Mouse (Mus musculus): ENCODE results near the gene Foxp1. TPM values are rescaled to one million over a fixed set of nuclear protein-coding genes. Genes with fewer than 3 reads are reported as not detected.

The Foxp1 gene
- polyA plus RNA-seq, 1 experiment from 2014 or later = 45.3 TPM

DNA sequence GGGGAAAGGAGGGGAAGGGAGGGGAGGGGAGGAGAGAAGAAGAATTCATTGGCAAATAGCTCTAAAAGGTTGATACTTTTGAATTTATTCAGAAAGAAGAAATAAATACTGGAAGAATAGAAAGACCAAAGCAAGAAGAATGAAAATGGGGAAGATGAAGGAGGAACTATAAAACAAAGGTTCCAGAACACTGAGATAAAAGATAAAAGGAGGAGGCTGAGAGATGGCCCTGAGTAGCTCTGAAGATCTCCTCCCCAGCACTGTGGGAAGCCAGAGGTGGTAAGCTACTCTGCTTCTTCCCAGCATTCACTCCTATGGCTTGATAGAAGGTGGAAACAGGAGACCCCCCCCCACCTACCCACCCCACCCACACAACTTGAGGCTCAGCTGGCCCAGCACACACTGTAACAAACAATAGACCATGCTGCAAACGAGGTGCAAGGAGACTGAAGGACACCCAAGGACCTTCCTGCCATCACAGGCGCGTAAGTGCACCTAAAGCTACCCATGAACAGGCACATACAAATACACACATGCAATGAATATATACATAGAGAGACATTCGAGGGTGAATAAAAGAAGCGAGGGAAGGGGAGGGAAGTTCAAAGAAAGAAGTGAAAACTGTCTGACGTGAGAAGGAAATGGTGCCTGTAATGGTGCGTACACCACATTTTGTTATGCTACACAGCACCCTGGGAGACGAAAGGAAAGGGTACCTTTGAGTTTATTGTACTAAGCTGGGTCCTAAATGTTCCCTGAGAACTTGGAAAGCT is 200.2 kb downstream of the Foxp1 start:
- H3K27me3 ChIP-seq (replicated peaks; ENCODE audit: control insufficient read depth, insufficient read depth, low read length) = no peaks in the 10 kb centered on the region
- no peak for ATAC-seq
- 86% methylated on average over 8 of the region's 8 CpGs for WGBS
- H3K9me3 ChIP-seq (ENCODE audit: control insufficient read depth) = no peaks in the 10 kb centered on the region
- no peak overlapping the region for H3K9ac ChIP-seq (ENCODE audit: low read depth, low read length)
- H3K27ac ChIP-seq (ENCODE audit: low read depth, low read length) = no peak overlapping the region
- no peak overlapping the region for H3K4me3 ChIP-seq (ENCODE audit: low read depth, low read length)
- no peak for TF ChIP-seq CTCF (IDR thresholded peaks at IDR 0.05; ENCODE audit: low read depth)
- H3K36me3 ChIP-seq (ENCODE audit: control insufficient read depth, insufficient read depth) = no peaks in the 10 kb centered on the region
- H3K4me1 ChIP-seq (replicated peaks; ENCODE audit: control insufficient read depth, insufficient read depth, low read length) = 0 out of 2 replicates have a peak, but pooled peaks cover 2% of the 10 kb centered on the region
- no peak overlapping the region for H3K4me2 ChIP-seq (replicated peaks; ENCODE audit: low read depth)

DNA sequence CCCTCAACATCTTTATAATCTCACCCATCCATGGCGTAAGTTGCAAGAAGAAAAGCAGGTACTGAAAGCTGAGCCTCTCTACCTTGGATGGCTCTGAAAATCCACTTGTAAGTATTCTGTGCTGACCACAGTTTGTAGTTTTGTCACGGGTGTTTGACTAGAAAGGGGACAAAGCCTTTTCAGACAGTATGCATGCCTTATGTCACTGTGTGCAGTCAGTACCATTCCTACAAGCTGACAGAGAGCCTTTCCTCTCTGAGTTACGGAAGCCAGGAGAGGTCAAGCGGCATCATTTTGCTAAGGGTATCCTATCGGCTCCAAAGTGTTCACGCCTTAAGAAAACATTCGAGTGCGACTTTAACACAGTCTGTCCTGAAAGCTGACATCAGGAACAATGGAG is 202.1 kb downstream of the Foxp1 start:
- Histone ChIP-seq H3K4me2 (replicated peaks; ENCODE audit: low read depth) (no peak overlapping the region), H3K36me3 (ENCODE audit: control insufficient read depth, insufficient read depth) (no peaks in the 10 kb centered on the region), H3K9me3 (ENCODE audit: control insufficient read depth) (no peaks in the 10 kb centered on the region), H3K27ac (ENCODE audit: low read depth, low read length) (no peak overlapping the region), H3K4me1 (replicated peaks; ENCODE audit: control insufficient read depth, insufficient read depth, low read length) (0 out of 2 replicates have a peak, but pooled peaks cover 2% of the 10 kb centered on the region), H3K9ac (ENCODE audit: low read depth, low read length) (no peak overlapping the region), H3K4me3 (ENCODE audit: low read depth, low read length) (no peak overlapping the region), H3K27me3 (replicated peaks; ENCODE audit: control insufficient read depth, insufficient read depth, low read length) (no peaks in the 10 kb centered on the region)
- 55% methylated on average over 8 of the region's 8 CpGs for WGBS
- no peak for ATAC-seq
- no peak for TF ChIP-seq CTCF (IDR thresholded peaks at IDR 0.05; ENCODE audit: low read depth)

DNA sequence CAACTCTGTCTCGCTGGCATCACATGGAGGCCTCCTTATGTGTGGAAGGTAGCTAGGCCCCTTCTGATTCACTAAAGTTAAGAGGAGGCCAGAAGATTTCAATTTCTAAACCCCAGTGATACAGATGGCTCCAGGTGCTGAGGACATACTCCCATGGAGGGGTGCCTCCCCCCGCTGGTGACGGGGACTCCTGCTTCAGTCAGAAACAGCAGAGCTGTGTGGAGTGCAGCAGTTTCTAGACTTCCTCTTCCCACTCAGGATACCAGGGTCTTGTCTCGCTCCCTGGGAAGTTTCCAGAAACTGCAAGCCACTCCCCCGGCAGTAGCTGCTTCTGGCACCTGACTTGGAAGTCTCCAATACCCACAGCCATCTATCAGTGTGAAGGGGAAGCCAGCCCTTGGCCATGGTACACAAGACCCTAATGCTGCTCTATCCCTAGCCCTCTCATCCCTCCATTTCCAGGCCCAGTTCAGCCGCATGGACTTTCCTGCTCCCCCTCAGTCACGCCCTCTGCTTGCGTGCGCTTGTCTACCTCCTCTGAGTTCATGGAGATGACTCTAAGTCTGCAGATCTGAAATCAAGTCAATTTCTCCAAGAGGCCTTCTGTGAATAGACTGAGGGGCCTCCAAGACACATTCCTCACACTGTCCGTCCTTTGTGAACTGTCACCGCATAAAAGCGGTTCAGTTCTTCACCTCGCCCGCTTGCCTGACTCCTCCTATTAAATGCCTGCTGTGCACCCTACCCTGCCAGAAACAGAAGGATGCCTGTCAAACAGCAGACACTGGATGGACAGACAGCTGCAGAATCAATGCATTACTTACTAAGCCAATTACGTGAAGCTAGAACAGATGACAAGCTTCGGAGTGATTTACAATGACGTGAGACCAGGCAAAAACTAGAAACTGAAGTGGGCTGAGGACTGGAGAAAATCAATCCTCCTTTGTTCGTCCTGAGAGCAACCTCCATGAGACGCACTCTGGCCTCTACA is 202.8 kb downstream of the Foxp1 start:
- H3K36me3 ChIP-seq (ENCODE audit: control insufficient read depth, insufficient read depth) = no peaks in the 10 kb centered on the region
- no peak for ATAC-seq
- H3K4me1 ChIP-seq (replicated peaks; ENCODE audit: control insufficient read depth, insufficient read depth, low read length) = no peaks in the 10 kb centered on the region
- no peak overlapping the region for H3K27ac ChIP-seq (ENCODE audit: low read depth, low read length)
- no peak overlapping the region for H3K4me2 ChIP-seq (replicated peaks; ENCODE audit: low read depth)
- 0 out of 2 replicates have a peak, but pooled peaks have one; percentile 13 for TF ChIP-seq CTCF (IDR thresholded peaks at IDR 0.05; ENCODE audit: low read depth)
- no peak overlapping the region for H3K4me3 ChIP-seq (ENCODE audit: low read depth, low read length)
- 84% methylated on average over 19 of the region's 19 CpGs for WGBS
- H3K27me3 ChIP-seq (replicated peaks; ENCODE audit: control insufficient read depth, insufficient read depth, low read length) = no peaks in the 10 kb centered on the region
- no peaks in the 10 kb centered on the region for H3K9me3 ChIP-seq (ENCODE audit: control insufficient read depth)
- H3K9ac ChIP-seq (ENCODE audit: low read depth, low read length) = no peak overlapping the region

DNA sequence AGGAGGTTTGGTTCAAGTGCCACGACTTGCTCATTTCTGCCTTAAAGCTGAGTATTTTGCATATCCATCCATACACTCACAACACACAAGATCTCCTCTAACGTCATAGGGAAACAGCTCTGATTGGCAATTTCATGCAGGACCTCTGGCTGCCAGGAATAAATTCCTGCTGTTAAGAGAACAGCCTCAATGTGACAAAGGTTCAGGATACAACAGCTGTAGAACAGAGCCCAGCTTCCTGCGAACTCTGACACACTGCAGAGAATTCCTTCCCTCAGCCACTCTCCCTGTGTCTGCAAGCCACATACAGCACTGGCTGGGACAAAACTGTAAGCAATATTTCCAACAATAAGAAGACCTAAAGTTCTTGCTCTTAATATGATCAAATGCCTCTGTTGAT is 207.8 kb downstream of the Foxp1 start:
- Histone ChIP-seq H3K36me3 (ENCODE audit: control insufficient read depth, insufficient read depth) (no peaks in the 10 kb centered on the region), H3K4me1 (replicated peaks; ENCODE audit: control insufficient read depth, insufficient read depth, low read length) (no peaks in the 10 kb centered on the region; the same call in 1 of the 2 replicates), H3K27me3 (replicated peaks; ENCODE audit: control insufficient read depth, insufficient read depth, low read length) (no peaks in the 10 kb centered on the region), H3K4me3 (ENCODE audit: low read depth, low read length) (no peak overlapping the region), H3K9me3 (ENCODE audit: control insufficient read depth) (no peaks in the 10 kb centered on the region), H3K27ac (ENCODE audit: low read depth, low read length) (no peak overlapping the region), H3K9ac (ENCODE audit: low read depth, low read length) (no peak overlapping the region), H3K4me2 (replicated peaks; ENCODE audit: low read depth) (no peak overlapping the region)
- ATAC-seq = no peak
- WGBS = 46% methylated on average over 3 of the region's 3 CpGs
- TF ChIP-seq CTCF (IDR thresholded peaks at IDR 0.05; ENCODE audit: low read depth) = no peak

DNA sequence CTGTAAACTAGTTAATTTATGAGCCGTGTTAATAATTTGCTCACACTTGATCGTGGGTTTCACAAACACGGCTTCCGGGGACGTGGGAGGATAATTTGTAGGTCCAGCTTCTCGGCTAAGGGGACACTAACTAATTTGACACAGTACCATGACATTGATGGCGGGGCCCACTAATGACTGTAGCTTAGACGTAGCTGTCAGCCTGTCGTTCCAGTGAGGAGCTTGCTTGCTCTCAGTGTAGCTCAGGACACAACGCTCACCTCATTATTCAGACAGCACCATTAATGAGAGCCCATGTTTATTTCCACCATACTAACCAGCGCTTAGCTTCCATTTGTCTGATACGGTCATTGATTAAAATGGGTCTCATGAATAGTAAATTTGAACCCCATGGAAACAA is 212.0 kb downstream of the Foxp1 start:
- H3K27ac ChIP-seq (ENCODE audit: low read depth, low read length) = no peak overlapping the region
- H3K9me3 ChIP-seq (ENCODE audit: control insufficient read depth) = no peaks in the 10 kb centered on the region
- no peaks in the 10 kb centered on the region; the same call in 1 of the 2 replicates for H3K4me1 ChIP-seq (replicated peaks; ENCODE audit: control insufficient read depth, insufficient read depth, low read length)
- ATAC-seq = no peak
- peak overlapping the region; percentile 40 for H3K4me2 ChIP-seq (replicated peaks; ENCODE audit: low read depth)
- H3K4me3 ChIP-seq (ENCODE audit: low read depth, low read length) = no peak overlapping the region
- H3K27me3 ChIP-seq (replicated peaks; ENCODE audit: control insufficient read depth, insufficient read depth, low read length) = no peaks in the 10 kb centered on the region
- no peak for TF ChIP-seq CTCF (IDR thresholded peaks at IDR 0.05; ENCODE audit: low read depth)
- H3K36me3 ChIP-seq (ENCODE audit: control insufficient read depth, insufficient read depth) = peaks cover 9% of the 10 kb centered on the region; the same call in 1 of the 2 replicates
- 55% methylated on average over 12 of the region's 12 CpGs for WGBS
- no peak overlapping the region for H3K9ac ChIP-seq (ENCODE audit: low read depth, low read length)

DNA sequence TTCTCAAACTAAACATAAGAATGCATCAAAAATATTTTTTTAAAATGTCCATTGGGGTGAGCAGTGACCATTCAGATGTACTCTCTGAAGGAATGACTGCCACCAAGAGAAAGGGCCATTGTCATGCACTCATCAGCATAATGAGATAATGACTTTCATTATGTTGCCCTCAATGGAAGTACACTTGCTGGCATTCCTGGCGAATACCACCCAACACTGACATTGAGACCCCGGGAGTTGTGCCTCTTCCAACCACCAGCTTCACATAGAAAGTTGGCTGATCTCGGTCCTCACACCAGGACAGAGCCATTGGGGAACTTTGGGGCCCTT is 212.4 kb downstream of the Foxp1 start:
- H3K4me1 ChIP-seq (replicated peaks; ENCODE audit: control insufficient read depth, insufficient read depth, low read length) = no peaks in the 10 kb centered on the region; the same call in 1 of the 2 replicates
- H3K9ac ChIP-seq (ENCODE audit: low read depth, low read length) = no peak overlapping the region
- H3K9me3 ChIP-seq (ENCODE audit: control insufficient read depth) = no peaks in the 10 kb centered on the region
- no peak for ATAC-seq
- H3K4me2 ChIP-seq (replicated peaks; ENCODE audit: low read depth) = peak overlapping the region; percentile 40
- no peak overlapping the region for H3K4me3 ChIP-seq (ENCODE audit: low read depth, low read length)
- H3K27ac ChIP-seq (ENCODE audit: low read depth, low read length) = no peak overlapping the region
- WGBS = 62% methylated on average over 3 of the region's 3 CpGs
- TF ChIP-seq CTCF (IDR thresholded peaks at IDR 0.05; ENCODE audit: low read depth) = no peak
- no peaks in the 10 kb centered on the region for H3K27me3 ChIP-seq (replicated peaks; ENCODE audit: control insufficient read depth, insufficient read depth, low read length)
- H3K36me3 ChIP-seq (ENCODE audit: control insufficient read depth, insufficient read depth) = peaks cover 9% of the 10 kb centered on the region; the same call in 1 of the 2 replicates

Measured in intestine, postnatal 0 days (tissue).